In the genomic region with DNA sequence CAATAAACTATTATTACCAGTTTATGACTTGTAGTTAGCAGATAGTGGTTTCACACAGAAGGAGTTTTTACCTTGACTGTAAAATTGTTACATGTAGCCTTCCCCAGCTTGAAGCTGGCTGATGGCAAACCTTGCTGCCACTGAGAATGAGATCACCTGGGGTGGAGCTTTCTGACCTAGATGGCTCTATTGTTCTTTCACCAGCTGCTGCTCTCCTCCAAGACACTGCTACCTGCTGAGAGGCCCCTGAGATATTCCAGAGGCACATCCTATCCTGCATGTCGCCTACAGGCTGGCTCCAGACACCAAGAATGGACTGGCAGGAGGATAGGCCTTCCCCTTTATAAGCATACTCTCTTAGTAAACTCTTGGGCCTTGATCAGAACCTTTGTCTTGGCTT, we compare ENCODE assay signal across 29 mouse cellular contexts. TPM values are rescaled to one million over a fixed set of nuclear protein-coding genes. Genes with fewer than 3 reads are reported as not detected.
DNase-seq lines count a peak whose midpoint lies in the region; ATAC-seq lines count a peak whose summit lies in the region.
"Had no signal": no experiment of that assay in that cellular context is flagged by ENCODE, and none has a peak within 500 bp of the region (broad histone marks: within the 10 kb centered on the region; RNA-seq: fewer than 3 reads in every experiment).

No protein-coding gene starts in this region.

- no peak overlapping the region for H3K4me3 ChIP-seq in hindbrain, embryonic 12.5 days
- H3K4me3 ChIP-seq: embryonic facial prominence, embryonic 13.5 days; embryonic facial prominence, embryonic 15.5 days; erythroblast, embryonic 14.5 days; forebrain, embryonic 10.5 days; forebrain, embryonic 12.5 days had no signal

- no peaks in the 10 kb centered on the region for H3K36me3 ChIP-seq in hindbrain, embryonic 12.5 days
- H3K36me3 ChIP-seq: embryonic facial prominence, embryonic 13.5 days; embryonic facial prominence, embryonic 15.5 days; forebrain, embryonic 10.5 days; forebrain, embryonic 12.5 days; G1E had no signal

- no peak overlapping the region for H3K9ac ChIP-seq in hindbrain, embryonic 12.5 days
- H3K9ac ChIP-seq: embryonic facial prominence, embryonic 13.5 days; embryonic facial prominence, embryonic 15.5 days; forebrain, embryonic 12.5 days had no signal

- no peak for ATAC-seq in hindbrain, embryonic 12.5 days (ENCODE audit: low FRiP score)
- ATAC-seq: activated CD4-positive, CD25-positive, alpha-beta regulatory T cell, adult 4 months; forebrain, embryonic 14.5 days; forebrain, embryonic 16.5 days; Patski had no signal

- no peak overlapping the region for H3K4me2 ChIP-seq in hindbrain, embryonic 12.5 days (replicated peaks)
- H3K4me2 ChIP-seq: embryonic facial prominence, embryonic 13.5 days; embryonic facial prominence, embryonic 15.5 days; forebrain, embryonic 12.5 days had no signal

- H3K9me3 ChIP-seq in hindbrain, embryonic 12.5 days (replicated peaks) = no peaks in the 10 kb centered on the region
- H3K9me3 ChIP-seq: embryonic facial prominence, embryonic 13.5 days; embryonic facial prominence, embryonic 15.5 days; forebrain, embryonic 12.5 days; G1E had no signal

- no peaks in the 10 kb centered on the region for H3K27me3 ChIP-seq in hindbrain, embryonic 12.5 days
- H3K27me3 ChIP-seq: embryonic facial prominence, embryonic 13.5 days; embryonic facial prominence, embryonic 15.5 days; forebrain, embryonic 12.5 days; Patski had no signal

- no peak overlapping the region for H3K27ac ChIP-seq in hindbrain, embryonic 12.5 days
- H3K27ac ChIP-seq: embryonic facial prominence, embryonic 13.5 days; embryonic facial prominence, embryonic 15.5 days; forebrain, embryonic 10.5 days; forebrain, embryonic 12.5 days had no signal

- peak; percentile 69 for DNase-seq in ES-CJ7 (ENCODE audit: low read depth, low spot score)
- peak; percentile 82 for DNase-seq in R1 (ENCODE audit: low read depth, low spot score)
- no peak for DNase-seq in heart, postnatal 14 days
- no peak for DNase-seq in layer of hippocampus, adult 9-10 months (ENCODE audit: low spot score)
- DNase-seq: adrenal gland, adult 8-10 months; adrenal gland, postnatal 14 days; adrenal gland, postnatal 36 days; cerebellum, adult 11-12 months; cerebellum, adult 2 months; cerebellum, adult 9-11 months; cerebellum, postnatal 14 days; cerebellum, postnatal 36 days; embryo, embryonic 11 days had no signal

- H3K4me1 ChIP-seq in hindbrain, embryonic 12.5 days = no peaks in the 10 kb centered on the region
- H3K4me1 ChIP-seq: embryonic facial prominence, embryonic 13.5 days; embryonic facial prominence, embryonic 15.5 days; forebrain, embryonic 10.5 days; forebrain, embryonic 12.5 days had no signal

- WGBS in hindbrain, embryonic 12.5 days = 53% methylated on average over 1 of the region's 1 CpGs

- intact Hi-C loops in heart, postnatal 14 days (cut with DNase I) = no loop called here

RNA-seq across cellular contexts. Expression of a gene that starts 55.8 kb away (rescaled TPM):
- not detected in 2 replicates for polyA plus RNA-seq in hindbrain, embryonic 12.5 days (2016; fragmentation: Nextera tagmentation; extraction: Ambion mirVana)
- total RNA-seq in heart, postnatal 14 days (2021) = not detected
- total RNA-seq: adrenal gland, adult 18-20 months; adrenal gland, adult 8-10 months; adrenal gland, postnatal 14 days; adrenal gland, postnatal 36 days; common myeloid progenitor, adult 5-6 weeks; G1E had no signal
- polyA plus RNA-seq: activated CD4-positive, CD25-positive, alpha-beta regulatory T cell, adult 4 months; C2C12; cerebellum, adult 2 months; embryonic facial prominence, embryonic 11.5 days; erythroblast, embryonic 14.5 days; forebrain, embryonic 10.5 days; forebrain, embryonic 12.5 days; forebrain, embryonic 14.5 days; forebrain, embryonic 16.5 days; frontal cortex, adult 2 months; G1E; Patski had no signal

Comparison
In these comparisons a context has a peak if more than half of its experiments do, and no peak if none do; other contexts are left out.
1. DNase-seq: peak in ES-CJ7 (single experiment) and R1 (single experiment); none in heart, postnatal 14 days (0 of 2) and layer of hippocampus, adult 9-10 months (single experiment).